Mouse (Mus musculus) C2C12 (cell line): Measurements from ENCODE around the gene Rabl6.

ENCODE experiments used
- CTCF ChIP-seq: IDR thresholded peaks from one replicate; pipeline ENCODE4 v1.5.1; 2011; ENCODE audit not compliant: control insufficient read depth, insufficient read depth, insufficient read length
- MAX ChIP-seq: IDR thresholded peaks from one replicate; pipeline ENCODE4 v1.6.1; 2011; ENCODE audit warnings: mild to moderate bottlenecking, control low read depth
- MYOD1 ChIP-seq: IDR thresholded peaks from one replicate; pipeline ENCODE4 v1.6.1; 2011; ENCODE audit warnings: low read depth; ENCODE audit not compliant: control insufficient read depth, insufficient read length
- USF1 ChIP-seq: IDR thresholded peaks from one replicate; pipeline ENCODE4 v1.6.1; 2011; ENCODE audit warnings: low read depth, mild to moderate bottlenecking, control low read depth, moderate library complexity

- TF ChIP-seq MYOD1 (no peak), CTCF (no peak), USF1 (no peak), MAX (no peak)
Observed at GRCm38 (mm10) chr2:25652902-25653301, 44.6 kb upstream of the Rabl6 start, which contains the start of gene Lcn8.
